Mouse (Mus musculus) urinary bladder, postnatal 0 days (tissue): ENCODE measurements around the gene Tac1. TPM values are rescaled to one million over a fixed set of nuclear protein-coding genes. Genes with fewer than 3 reads are reported as not detected.

Source experiments
- polyA plus RNA-seq: library from polyadenylated mRNA; unstranded; fragments of >200 nt; fragmentation: Nextera tagmentation; extraction: Ambion mirVana; gene quantifications from 2 replicates; pipeline ENCODE4 v1.2.1, GENCODE M21; 2015

The Tac1 gene
- polyA plus RNA-seq, result 0.22 and 0.23 TPM in 2 replicates

GRCm38 (mm10) chr6:7554829-7555391, at the start of gene Tac1:
TSS of gene Tac1 (plus strand) at chr6:7554879.

Other genes starting within 250 kb of the Tac1 start
- 56.6 and 57.5 TPM in 2 replicates for gene Asns, start 138.4 kb downstream of the Tac1 start, polyA plus RNA-seq